Mouse (Mus musculus): ENCODE results near the gene Kcnk10. TPM values are rescaled to one million over a fixed set of nuclear protein-coding genes. Genes with fewer than 3 reads are reported as not detected.
A peak's percentile ranks its signal among the peaks of the same experiment; 100 is the strongest.

The Kcnk10 gene
- total RNA-seq, 2 experiments from 2014 or later = 13.4 to 15.2 TPM

- intact Hi-C loops (cut with DNase I) = loop anchor here (1.0 to 5.0 kb wide), 3 partner anchors 38 to 231 kb away; no protein-coding TSS in a partner anchor
Observed at GRCm38 (mm10) chr12:98573317-98574270, 4.5 kb downstream of the Kcnk10 start.

GRCm38 (mm10) chr12:98571896-98572680 is 6.0 kb downstream of the Kcnk10 start:
- peak in 1 of 2 experiments; percentile 26 for DNase-seq (ENCODE audit: low spot score in 2 of 2)
- intact Hi-C loops (cut with DNase I) = loop anchor here (5.0 kb wide), 2 partner anchors 115 to 230 kb away; no protein-coding TSS in a partner anchor

More at GRCm38 (mm10) chr12:98573317-98574270, 4.5 kb downstream of the Kcnk10 start:
- peak; percentile 79 to 92 for DNase-seq (ENCODE audit: low spot score in 2 of 2)

GRCm38 (mm10) chr12:98569380-98569779 is 8.7 kb downstream of the Kcnk10 start:
- intact Hi-C loops (cut with DNase I) = no loop called here
- no peak for DNase-seq (ENCODE audit: low spot score in 2 of 2)

GRCm38 (mm10) chr12:98567877-98568276 is 10.2 kb downstream of the Kcnk10 start:
- DNase-seq (ENCODE audit: low spot score in 2 of 2) = no peak
- intact Hi-C loops (cut with DNase I) = no loop called here

GRCm38 (mm10) chr12:98564383-98564782 is 13.7 kb downstream of the Kcnk10 start:
- intact Hi-C loops (cut with DNase I) = no loop called here
- DNase-seq (ENCODE audit: low spot score in 2 of 2) = no peak

GRCm38 (mm10) chr12:98563261-98563660 is 14.8 kb downstream of the Kcnk10 start:
- intact Hi-C loops (cut with DNase I) = no loop called here
- no peak for DNase-seq (ENCODE audit: low spot score in 2 of 2)

- intact Hi-C loops (cut with DNase I) = no loop called here
Observed at GRCm38 (mm10) chr12:98562341-98562977, 15.7 kb downstream of the Kcnk10 start.

GRCm38 (mm10) chr12:98560038-98560437 is 18.1 kb downstream of the Kcnk10 start:
- no peak for DNase-seq (ENCODE audit: low spot score in 2 of 2)
- intact Hi-C loops (cut with DNase I) = no loop called here

More at GRCm38 (mm10) chr12:98562341-98562977, 15.7 kb downstream of the Kcnk10 start:
- no peak for DNase-seq (ENCODE audit: low spot score in 2 of 2)

- DNase-seq (ENCODE audit: low spot score in 2 of 2) = no peak
- intact Hi-C loops (cut with DNase I) = no loop called here
Observed at GRCm38 (mm10) chr12:98557013-98557677, 21.0 kb downstream of the Kcnk10 start.

- no peak for DNase-seq (ENCODE audit: low spot score in 2 of 2)
- intact Hi-C loops (cut with DNase I) = no loop called here
Observed at GRCm38 (mm10) chr12:98549981-98550380, 28.1 kb downstream of the Kcnk10 start.

GRCm38 (mm10) chr12:98548141-98548540 is 30.0 kb downstream of the Kcnk10 start:
- DNase-seq (ENCODE audit: low spot score in 2 of 2) = no peak
- intact Hi-C loops (cut with DNase I) = no loop called here

- intact Hi-C loops (cut with DNase I) = no loop called here
- no peak for DNase-seq (ENCODE audit: low spot score in 2 of 2)
Observed at GRCm38 (mm10) chr12:98545875-98546274, 32.2 kb downstream of the Kcnk10 start.

- DNase-seq (ENCODE audit: low spot score in 2 of 2) = peak; percentile 68 to 95
- intact Hi-C loops (cut with DNase I) = no loop called here
Observed at GRCm38 (mm10) chr12:98545251-98545560, 32.9 kb downstream of the Kcnk10 start.

GRCm38 (mm10) chr12:98544545-98545250 is 33.4 kb downstream of the Kcnk10 start:
- intact Hi-C loops (cut with DNase I) = no loop called here
- no peak for DNase-seq (ENCODE audit: low spot score in 2 of 2)

GRCm38 (mm10) chr12:98536760-98537159 is 41.4 kb downstream of the Kcnk10 start:
- intact Hi-C loops (cut with DNase I) = no loop called here
- DNase-seq (ENCODE audit: low spot score in 2 of 2) = no peak

- intact Hi-C loops (cut with DNase I) = no loop called here
- no peak for DNase-seq (ENCODE audit: low spot score in 2 of 2)
Observed at GRCm38 (mm10) chr12:98536036-98536435, 42.1 kb downstream of the Kcnk10 start.

- intact Hi-C loops (cut with DNase I) = loop anchor here (1.0 kb wide), 1 partner anchor 39 kb away; no protein-coding TSS in a partner anchor
- DNase-seq (ENCODE audit: low spot score in 2 of 2) = peak; percentile 54 to 88
Observed at GRCm38 (mm10) chr12:98535494-98535901, 42.6 kb downstream of the Kcnk10 start.

GRCm38 (mm10) chr12:98528635-98529034 is 49.5 kb downstream of the Kcnk10 start:
- intact Hi-C loops (cut with DNase I) = no loop called here
- DNase-seq (ENCODE audit: low spot score in 2 of 2) = no peak

- intact Hi-C loops (cut with DNase I) = no loop called here
- DNase-seq (ENCODE audit: low spot score in 2 of 2) = no peak
Observed at GRCm38 (mm10) chr12:98525361-98525760, 52.7 kb downstream of the Kcnk10 start.

All from left cerebral cortex, postnatal 25 days (tissue).